Mouse (Mus musculus): Measurements from ENCODE around the gene Ahcyl1. TPM values are rescaled to one million over a fixed set of nuclear protein-coding genes. Genes with fewer than 3 reads are reported as not detected.

Ahcyl1 gene
- total RNA-seq, 2 experiments from 2014 or later, result 30.0 to 33.0 TPM

DNA sequence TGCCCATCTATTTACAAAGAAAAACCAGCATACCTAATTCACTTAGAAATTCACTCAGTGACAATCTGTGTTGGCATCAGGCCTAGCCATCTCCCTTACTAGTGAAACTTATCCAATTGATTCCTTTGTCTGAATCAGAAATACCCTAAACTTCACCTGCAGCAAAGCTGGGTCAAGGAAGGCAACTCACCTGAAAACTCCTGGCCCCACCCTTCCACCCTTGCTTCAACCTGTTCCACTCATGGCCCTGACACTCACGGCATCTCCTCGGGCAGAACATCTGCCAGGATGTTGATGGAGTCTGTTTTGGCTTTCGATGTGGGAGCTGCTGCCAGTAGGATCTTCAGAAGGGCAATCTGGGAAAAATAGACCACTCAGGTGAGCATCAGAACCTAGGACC, 78.6 kb downstream of the Ahcyl1 start:
- intact Hi-C loops (cut with DNase I), result no loop called here
- TF ChIP-seq CTCF (IDR thresholded peaks at IDR 0.05), result no peak
- no peak overlapping the region for H3K27ac ChIP-seq
- H3K4me3 ChIP-seq, result no peak overlapping the region
- no peak for DNase-seq

Other genes with a start within 250 kb of the Ahcyl1 start
- 10 to 100 TPM; 51.9 to 72.3 TPM for gene Kcnc4, start 237.0 kb downstream of the Ahcyl1 start, total RNA-seq (2021)
- under 1 TPM; 0.28 to 0.81 TPM for gene Slc6a17, start 178.5 kb downstream of the Ahcyl1 start, total RNA-seq (2021)
- not detected for gene Ubl4b, start 141.5 kb downstream of the Ahcyl1 start, total RNA-seq (2021)
- not detected for gene Alx3, start 101.5 kb downstream of the Ahcyl1 start, total RNA-seq (2021)
- gene Gm10961, start 65.2 kb downstream of the Ahcyl1 start, total RNA-seq (2021), result not detected
- 10 to 100 TPM; 16.6 to 20.4 TPM for gene Strip1, start 64.9 kb downstream of the Ahcyl1 start, total RNA-seq (2021)
- gene Csf1, start 63.9 kb upstream of the Ahcyl1 start, total RNA-seq (2021), result 1 to 10 TPM; 7.9 to 8.5 TPM
- not detected for gene Eps8l3, start 180.7 kb upstream of the Ahcyl1 start, total RNA-seq (2021)
- gene Gstm5, start 199.3 kb upstream of the Ahcyl1 start, total RNA-seq (2021), result 10 to 100 TPM; 74.7 to 87.2 TPM
- gene Gstm7, start 235.3 kb upstream of the Ahcyl1 start, total RNA-seq (2021), result 10 to 100 TPM in 1 of 2 experiments, 1 to 10 TPM in 1; 9.5 to 25.7 TPM
- under 1 TPM in 1 of 2 experiments, not detected in 1; 0.36 TPM for gene Gstm6, start 247.2 kb upstream of the Ahcyl1 start, total RNA-seq (2021)

All from gastrocnemius, adult 2 months (tissue).